Mouse (Mus musculus) bone marrow macrophage, adult 2 months (primary cell): ENCODE data around the gene Krt83.

Source experiments
- CTCF ChIP-seq: IDR thresholded peaks from 2 replicates; pipeline ENCODE4 v1.5.1; 2012; ENCODE audit warnings: low read depth, mild to moderate bottlenecking, low read length, moderate library complexity
- POLR2A ChIP-seq: IDR thresholded peaks from 2 replicates; pipeline ENCODE4 v1.6.1; 2012; ENCODE audit warnings: mild to moderate bottlenecking, low read depth, low read length, borderline replicate concordance

DNA sequence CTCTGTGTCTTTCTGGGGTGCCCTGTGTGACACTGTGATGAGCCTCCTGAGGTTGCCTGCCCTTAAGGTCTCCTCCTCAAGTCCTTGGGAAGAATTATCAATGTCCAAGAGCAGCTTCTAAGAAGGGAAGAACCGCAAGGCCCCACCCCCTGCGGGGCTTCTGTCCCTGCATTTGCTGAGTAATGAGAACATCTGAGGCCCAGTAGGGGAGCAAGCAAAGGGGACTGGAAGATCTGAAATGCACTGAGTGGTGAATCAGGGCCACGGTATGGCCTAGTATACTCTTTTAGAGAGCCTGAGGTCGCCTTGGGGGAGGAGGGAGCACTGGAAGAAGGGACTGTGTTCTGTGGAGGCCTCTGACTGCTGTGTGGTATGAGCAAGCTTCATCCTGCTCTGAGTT, 9.3 kb downstream of the Krt83 start:
- TF ChIP-seq CTCF (no peak), POLR2A (no peak)
